Mouse (Mus musculus) midbrain, embryonic 10.5 days (tissue): ENCODE results near the gene Clrn3. TPM values are rescaled to one million over a fixed set of nuclear protein-coding genes. Genes with fewer than 3 reads are reported as not detected.
"Not testable (repeated sequence)": the region's sequence is repeated elsewhere in the genome, so short reads cannot be mapped to it uniquely, and the experiment has no call there.

ENCODE experiments used
- DNase-seq: peaks from one replicate; pipeline ENCODE4 v3.0.0-alpha.2; 2017; ENCODE audit warnings: low spot score
- H3K27ac ChIP-seq: fragments of 300-500 bp; sonication (generic); replicated peaks from 2 replicates; pipeline ENCODE4 v1.5.1; 2016; ENCODE audit warnings: mild to moderate bottlenecking
- H3K27me3 ChIP-seq: fragments of 300-500 bp; sonication (generic); 2 replicates; pipeline ENCODE4 v1.6.1; 2016; ENCODE audit warnings: low read depth, mild to moderate bottlenecking; ENCODE audit not compliant: poor library complexity, severe bottlenecking
- H3K36me3 ChIP-seq: fragments of 300-500 bp; sonication (generic); 2 replicates; pipeline ENCODE4 v1.6.1; 2016; ENCODE audit warnings: mild to moderate bottlenecking, moderate library complexity
- H3K4me1 ChIP-seq: fragments of 300-500 bp; sonication (generic); 2 replicates; pipeline ENCODE4 v1.6.1; 2016
- H3K4me3 ChIP-seq: fragments of 300-500 bp; sonication (generic); 2 replicates; pipeline ENCODE4 v1.5.1; 2016; ENCODE audit warnings: mild to moderate bottlenecking, moderate library complexity
- H3K9me3 ChIP-seq: fragments of 300-500 bp; sonication (generic); replicated peaks from 2 replicates; pipeline ENCODE4 v1.6.1; 2016; ENCODE audit warnings: mild to moderate bottlenecking
- WGBS: fragments of 180-500 bp; shearing (Covaris S2); methylation state at CpG from one replicate; pipeline ENCODE4 v1.1.7; 2016; 5-methylcytosine and 5-hydroxymethylcytosine counted together
- polyA plus RNA-seq: library from polyadenylated mRNA; unstranded; fragments of >200 nt; fragmentation: Nextera tagmentation; extraction: Ambion mirVana; gene quantifications from 2 replicates; pipeline ENCODE4 v1.2.1, GENCODE M21; 2016

The Clrn3 gene
- polyA plus RNA-seq, 1 experiment from 2014 or later, result not detected

DNA sequence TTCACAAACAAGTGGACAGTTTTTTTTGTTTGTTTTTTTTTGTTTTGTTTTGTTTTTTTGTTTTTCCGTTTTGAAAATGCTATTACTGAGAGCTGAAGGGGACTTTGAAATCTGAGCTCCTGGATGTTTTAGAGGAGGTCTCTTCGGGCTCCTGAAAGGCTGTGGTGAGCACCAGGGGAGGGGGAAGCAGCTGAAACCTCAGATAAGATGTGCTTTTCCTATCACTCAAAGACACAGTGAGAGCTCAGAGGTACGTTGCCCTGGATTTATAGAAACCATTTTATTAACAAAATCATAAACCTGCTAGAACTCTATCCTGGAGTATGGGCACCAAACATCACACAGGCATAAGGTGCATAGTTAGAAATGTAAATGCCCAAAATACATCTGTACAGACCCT, 1.3 kb downstream of the Clrn3 start:
- Histone ChIP-seq H3K4me3 (no peak overlapping the region), H3K4me1 (no peaks in the 10 kb centered on the region; the same call in 1 of the 2 replicates), H3K27me3 (no peaks in the 10 kb centered on the region), H3K36me3 (no peaks in the 10 kb centered on the region), H3K27ac (no peak overlapping the region), H3K9me3 (no peaks in the 10 kb centered on the region)
- WGBS, result 64% methylated on average over 3 of the region's 3 CpGs
- no peak for DNase-seq

DNA sequence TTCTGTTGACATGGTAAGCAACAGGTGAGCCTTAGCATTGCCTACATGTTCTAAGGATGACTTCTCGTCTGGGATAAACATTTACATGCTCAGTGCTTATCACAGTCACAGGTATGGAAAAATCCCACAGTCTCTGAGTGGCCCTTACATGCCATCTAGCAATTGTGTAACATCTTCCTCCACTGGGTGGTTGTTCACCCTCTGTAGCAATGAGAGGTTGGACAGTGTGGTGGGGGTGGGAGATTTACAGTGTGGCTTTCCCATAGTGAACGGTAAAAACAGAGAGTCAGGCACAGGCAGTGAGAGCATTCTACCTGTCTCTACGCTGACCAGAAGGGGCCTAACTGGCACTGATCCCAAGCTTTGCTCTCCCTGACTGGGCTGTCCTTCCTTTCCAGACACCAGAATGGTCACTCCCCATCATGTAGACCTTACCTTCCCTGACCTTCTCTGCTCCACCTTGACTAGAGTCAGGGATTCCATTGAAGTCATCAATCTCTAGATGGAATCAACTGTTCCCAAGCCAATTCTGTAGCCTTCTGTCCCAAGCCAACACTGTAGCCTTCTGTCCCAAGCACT, 1.8 kb downstream of the Clrn3 start:
- Histone ChIP-seq H3K4me3 (no peak overlapping the region), H3K4me1 (peaks cover 5% of the 10 kb centered on the region), H3K36me3 (no peaks in the 10 kb centered on the region), H3K9me3 (no peaks in the 10 kb centered on the region), H3K27me3 (no peaks in the 10 kb centered on the region), H3K27ac (no peak overlapping the region)
- 91% methylated on average over 3 of the region's 3 CpGs for WGBS
- DNase-seq, result no peak

DNA sequence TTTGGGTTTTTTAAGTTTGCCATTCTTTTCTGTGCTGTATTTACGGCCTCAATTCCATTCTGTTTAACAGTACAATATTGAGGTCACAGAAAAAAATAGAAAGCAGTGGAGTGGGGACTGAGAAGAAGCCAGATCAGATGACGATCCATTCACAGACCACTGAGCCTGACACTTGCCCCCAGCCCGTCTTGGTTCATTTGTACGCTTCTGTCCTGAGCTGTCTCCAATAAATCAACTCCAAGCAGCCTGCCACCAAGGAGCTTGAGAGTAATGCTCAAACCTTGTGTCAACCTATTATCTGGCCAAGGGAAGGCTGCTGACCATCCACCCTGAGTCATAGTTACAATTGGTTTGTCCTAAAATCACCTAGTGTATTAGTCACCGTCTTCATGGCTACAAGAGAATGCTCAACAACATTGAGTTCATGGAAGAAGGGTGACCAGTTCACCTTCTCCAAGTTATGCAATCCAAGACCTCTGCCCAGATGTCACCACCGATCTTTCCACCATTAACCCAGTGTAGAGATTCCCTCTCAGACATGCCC, 4.0 kb downstream of the Clrn3 start:
- peaks cover 10% of the 10 kb centered on the region for H3K4me1 ChIP-seq
- no peak overlapping the region for H3K4me3 ChIP-seq
- no peaks in the 10 kb centered on the region for H3K27me3 ChIP-seq
- WGBS, result 86% methylated on average over 6 of the region's 6 CpGs
- H3K27ac ChIP-seq, result no peak overlapping the region
- H3K9me3 ChIP-seq, result no peaks in the 10 kb centered on the region
- no peak for DNase-seq
- no peaks in the 10 kb centered on the region for H3K36me3 ChIP-seq

DNA sequence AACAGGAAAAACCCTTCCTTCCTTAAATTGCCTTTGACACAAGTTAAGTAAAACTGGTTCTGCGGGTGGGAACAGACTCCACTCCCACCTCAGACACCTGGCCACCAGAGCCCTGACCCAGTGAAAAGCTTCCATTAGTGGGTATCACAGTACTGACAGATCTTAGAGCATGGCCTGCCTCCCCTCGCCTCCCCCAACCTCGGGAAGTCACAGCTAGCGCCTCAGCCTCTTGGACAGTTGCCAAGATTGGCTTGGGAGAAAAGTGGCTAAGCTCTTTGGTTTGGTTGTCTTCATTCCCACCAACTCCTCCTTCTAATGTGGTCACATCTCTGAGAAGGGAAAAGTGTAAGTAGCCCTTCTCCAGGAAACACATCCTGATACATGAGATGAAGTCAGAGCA, 4.5 kb downstream of the Clrn3 start:
- H3K36me3 ChIP-seq, result no peaks in the 10 kb centered on the region
- DNase-seq, result no peak
- H3K4me3 ChIP-seq, result no peak overlapping the region
- 90% methylated on average over 4 of the region's 4 CpGs for WGBS
- H3K27me3 ChIP-seq, result no peaks in the 10 kb centered on the region
- H3K4me1 ChIP-seq, result peaks cover 10% of the 10 kb centered on the region
- no peaks in the 10 kb centered on the region for H3K9me3 ChIP-seq
- H3K27ac ChIP-seq, result no peak overlapping the region

DNA sequence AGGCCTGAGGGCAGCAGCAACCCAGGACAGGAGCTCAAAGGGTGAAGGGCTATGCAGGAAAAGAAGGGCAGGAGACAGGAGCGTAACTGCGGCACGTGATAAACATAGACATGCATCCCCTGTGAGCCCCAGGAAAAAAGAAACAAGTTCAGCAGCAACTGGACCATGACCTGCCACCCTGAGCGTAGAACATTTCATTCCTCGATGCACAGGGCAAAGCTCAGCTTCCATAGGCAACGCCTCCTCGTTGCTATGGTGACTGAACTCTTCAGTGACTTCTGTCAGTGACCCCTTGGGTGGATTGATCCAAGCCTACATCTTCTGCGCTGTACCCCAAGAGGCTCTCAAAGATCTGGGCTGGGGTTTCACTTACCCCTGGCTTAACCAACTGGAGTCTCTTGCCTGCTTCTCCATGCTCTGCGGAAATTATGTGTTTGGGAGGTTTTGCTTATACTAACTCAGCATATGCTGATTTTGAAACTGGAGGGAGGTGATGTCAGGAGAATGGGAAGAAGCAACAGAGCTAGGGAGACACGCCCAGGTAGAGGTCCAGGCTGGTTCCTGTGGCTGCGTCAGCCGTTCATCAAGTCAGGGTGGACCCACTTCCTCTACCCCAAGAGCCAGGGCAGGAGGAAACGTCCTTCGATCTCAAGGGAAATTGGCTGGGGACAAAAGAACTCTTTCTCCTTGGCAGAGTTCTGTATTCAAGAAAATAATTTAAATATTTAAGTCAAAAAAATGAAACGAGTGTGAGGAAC, 6.5 kb downstream of the Clrn3 start:
- peaks cover 10% of the 10 kb centered on the region for H3K4me1 ChIP-seq
- no peaks in the 10 kb centered on the region for H3K9me3 ChIP-seq
- no peak overlapping the region for H3K27ac ChIP-seq
- WGBS, result 57% methylated on average over 15 of the region's 15 CpGs
- no peaks in the 10 kb centered on the region for H3K27me3 ChIP-seq
- DNase-seq, result peak; percentile 42
- no peaks in the 10 kb centered on the region for H3K36me3 ChIP-seq
- no peak overlapping the region for H3K4me3 ChIP-seq

DNA sequence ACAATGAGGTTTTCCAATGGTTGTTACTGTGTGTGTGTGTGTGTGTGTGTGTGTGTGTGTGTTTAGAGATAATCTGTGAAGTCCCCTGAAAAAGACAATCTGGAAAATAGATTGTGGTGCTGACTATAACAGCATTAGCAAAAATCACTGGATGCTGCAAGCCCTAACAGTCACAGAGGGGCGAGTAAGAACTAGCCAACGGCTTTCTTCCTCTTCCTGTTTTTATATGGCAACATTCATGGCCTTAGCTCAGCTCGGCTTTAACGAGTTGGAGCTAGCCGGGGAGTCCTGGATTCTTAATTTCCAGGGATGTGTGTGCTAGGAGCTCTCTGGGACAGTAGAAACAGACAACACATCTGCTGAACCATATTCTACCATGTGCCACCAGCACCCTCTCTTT, 8.2 kb downstream of the Clrn3 start:
- 83% methylated on average over 5 of the region's 5 CpGs for WGBS
- DNase-seq, result no peak

DNA sequence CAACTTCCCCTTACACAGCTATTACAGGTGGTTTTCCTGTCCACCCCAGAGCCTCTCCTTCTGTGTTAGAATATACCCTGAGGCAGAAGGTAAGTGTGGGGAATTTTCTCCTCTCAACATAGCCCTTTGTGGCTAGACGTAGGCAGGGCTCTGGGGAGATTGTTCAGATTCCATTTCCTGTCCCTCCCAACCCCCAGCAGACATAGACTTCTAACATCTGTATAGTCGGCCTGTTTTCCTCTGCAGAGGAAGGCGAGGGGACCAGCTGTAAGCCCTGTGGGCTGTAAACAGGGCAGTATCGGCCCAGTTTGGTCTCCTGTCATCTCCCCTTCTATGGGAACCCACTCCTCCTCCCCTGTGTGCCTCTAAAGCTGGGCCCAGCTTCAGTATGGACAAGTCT, 11.3 kb downstream of the Clrn3 start:
- Histone ChIP-seq H3K27me3 (no peaks in the 10 kb centered on the region), H3K27ac (no peak overlapping the region), H3K9me3 (no peaks in the 10 kb centered on the region), H3K36me3 (no peaks in the 10 kb centered on the region), H3K4me3 (no peak overlapping the region), H3K4me1 (peaks cover 10% of the 10 kb centered on the region)
- DNase-seq, result no peak
- 62% methylated on average over 4 of the region's 4 CpGs for WGBS

More for the DNA sequence above, 8.2 kb downstream of the Clrn3 start:
- Histone ChIP-seq H3K4me3 (no peak overlapping the region), H3K36me3 (no peaks in the 10 kb centered on the region), H3K4me1 (peaks cover 10% of the 10 kb centered on the region), H3K27ac (no peak overlapping the region), H3K27me3 (no peaks in the 10 kb centered on the region), H3K9me3 (no peaks in the 10 kb centered on the region)

DNA sequence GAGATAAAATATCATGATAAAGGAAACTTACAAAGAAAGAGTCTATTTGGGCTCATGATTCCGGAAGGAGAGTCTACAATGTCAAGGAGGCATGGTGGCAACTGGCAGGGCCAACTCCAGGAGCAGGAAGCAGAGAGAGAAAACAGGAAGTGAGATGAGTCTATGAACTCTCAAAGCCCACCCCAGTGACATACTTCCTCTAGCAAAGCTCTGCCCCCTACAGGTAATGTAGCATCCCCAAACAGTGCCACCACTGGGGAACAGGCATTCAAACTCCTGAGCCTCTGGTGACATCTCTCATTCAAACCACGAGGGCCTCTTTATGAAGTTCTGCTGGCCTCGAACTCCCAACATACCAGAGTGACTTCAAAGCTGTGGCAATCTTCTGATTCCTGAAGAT, 16.7 kb downstream of the Clrn3 start:
- H3K4me3 ChIP-seq, result no peak overlapping the region
- H3K27ac ChIP-seq, result no peak overlapping the region
- peaks cover 2% of the 10 kb centered on the region; the same call in 1 of the 2 replicates for H3K4me1 ChIP-seq
- H3K27me3 ChIP-seq, result no peaks in the 10 kb centered on the region
- H3K36me3 ChIP-seq, result no peaks in the 10 kb centered on the region
- DNase-seq, result no peak
- H3K9me3 ChIP-seq, result peaks cover 1% of the 10 kb centered on the region; the same call in 1 of the 2 replicates
- 81% methylated on average over 3 of the region's 3 CpGs for WGBS

DNA sequence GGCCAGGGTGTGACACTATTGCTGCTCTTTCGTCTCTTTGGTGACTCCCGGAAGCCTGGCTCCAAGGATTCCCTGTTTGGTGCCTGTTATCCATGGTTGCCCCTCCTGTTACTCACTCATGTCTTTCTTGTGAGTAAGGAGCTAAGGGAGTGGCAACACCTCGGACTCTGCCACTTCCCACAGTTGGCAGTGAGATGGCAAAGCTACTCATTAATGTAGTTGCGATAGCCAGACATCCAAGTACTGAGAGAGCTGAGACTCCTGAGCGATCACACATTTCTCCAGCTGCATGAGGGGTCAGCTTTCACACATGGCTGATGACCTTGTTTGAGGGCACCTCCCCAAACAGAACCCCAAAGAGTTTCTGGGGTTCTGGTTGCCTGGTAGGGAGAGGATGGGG, 18.0 kb downstream of the Clrn3 start:
- peaks cover 2% of the 10 kb centered on the region; the same call in 1 of the 2 replicates for H3K4me1 ChIP-seq
- 88% methylated on average over 5 of the region's 5 CpGs for WGBS
- no peaks in the 10 kb centered on the region for H3K27me3 ChIP-seq
- H3K4me3 ChIP-seq, result no peak overlapping the region
- H3K27ac ChIP-seq, result no peak overlapping the region
- peaks cover 5% of the 10 kb centered on the region; the same call in 1 of the 2 replicates for H3K9me3 ChIP-seq
- DNase-seq, result no peak
- H3K36me3 ChIP-seq, result no peaks in the 10 kb centered on the region

DNA sequence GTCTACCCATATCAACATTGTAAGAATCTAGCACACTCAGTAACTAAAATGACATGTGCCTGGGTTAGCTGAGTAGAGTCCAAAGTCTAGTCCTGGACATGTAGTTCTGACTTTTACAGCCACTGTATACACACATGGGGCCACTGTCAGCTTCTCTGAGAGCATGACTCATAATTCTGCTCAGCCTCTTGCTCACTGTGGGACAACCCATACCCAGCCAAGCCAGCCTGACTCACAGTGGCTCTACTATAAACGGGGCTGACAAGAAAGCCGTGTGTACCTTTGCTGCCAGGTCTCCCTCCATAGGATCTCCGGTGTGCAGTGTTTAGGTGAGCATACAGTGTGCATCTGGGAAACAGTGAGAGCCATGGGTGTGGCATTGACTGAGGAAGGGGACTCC, 19.2 kb downstream of the Clrn3 start:
- peaks cover 2% of the 10 kb centered on the region; the same call in 1 of the 2 replicates for H3K4me1 ChIP-seq
- peaks cover 5% of the 10 kb centered on the region; the same call in 1 of the 2 replicates for H3K9me3 ChIP-seq
- H3K27me3 ChIP-seq, result no peaks in the 10 kb centered on the region
- no peak overlapping the region for H3K4me3 ChIP-seq
- H3K27ac ChIP-seq, result no peak overlapping the region
- no peak for DNase-seq
- H3K36me3 ChIP-seq, result no peaks in the 10 kb centered on the region
- whole genome bisulfite sequencing, result 95% methylated on average over 3 of the region's 3 CpGs

DNA sequence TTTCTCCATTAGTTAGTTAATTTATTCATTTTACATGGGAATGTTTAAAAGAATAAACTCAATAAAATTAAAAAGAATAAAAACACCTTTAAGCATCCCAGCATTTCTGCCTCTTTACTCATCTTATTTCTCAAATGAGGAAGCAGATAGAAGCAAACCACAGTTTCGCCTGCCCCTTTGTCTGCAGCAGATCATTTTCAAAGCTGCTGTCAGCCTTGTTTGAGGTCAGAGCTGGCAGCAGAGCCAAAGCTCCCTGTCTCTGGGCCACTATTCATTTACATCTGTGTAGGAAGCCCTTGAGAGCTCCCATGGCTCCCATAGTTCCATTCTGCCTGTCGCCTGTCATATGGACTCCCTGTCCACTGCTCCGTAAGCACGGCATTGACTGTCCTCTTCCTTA, 19.9 kb downstream of the Clrn3 start:
- peaks cover 2% of the 10 kb centered on the region; the same call in 1 of the 2 replicates for H3K4me1 ChIP-seq
- 75% methylated on average over 4 of the region's 4 CpGs for WGBS
- no peak overlapping the region for H3K27ac ChIP-seq
- H3K27me3 ChIP-seq, result no peaks in the 10 kb centered on the region
- H3K9me3 ChIP-seq, result peaks cover 5% of the 10 kb centered on the region; the same call in 1 of the 2 replicates
- no peak overlapping the region for H3K4me3 ChIP-seq
- H3K36me3 ChIP-seq, result no peaks in the 10 kb centered on the region
- DNase-seq, result no peak

DNA sequence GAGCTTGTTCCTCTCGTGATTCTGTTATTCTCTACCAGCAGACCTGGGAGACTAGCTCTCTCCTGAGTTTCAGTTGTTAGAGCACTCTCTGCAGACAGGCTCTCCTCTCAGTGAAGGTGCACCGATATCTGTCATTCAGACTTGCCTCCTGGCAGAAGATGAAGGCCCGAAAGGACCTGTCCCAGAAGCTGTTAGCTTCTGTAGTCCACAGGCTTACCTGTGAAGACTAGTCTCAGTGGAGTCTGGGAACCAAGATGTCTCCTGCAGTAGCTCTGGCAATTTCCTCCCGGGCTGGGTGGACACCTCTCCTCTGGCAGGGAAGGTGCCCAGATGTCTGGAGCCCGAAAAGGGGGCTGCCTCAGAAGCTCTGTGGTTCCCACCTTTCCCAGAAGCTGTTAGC, 21.9 kb downstream of the Clrn3 start:
- 88% methylated on average over 5 of the region's 5 CpGs for WGBS
- H3K4me3 ChIP-seq, DNase-seq, H3K27me3 ChIP-seq, H3K4me1 ChIP-seq, H3K9me3 ChIP-seq, H3K27ac ChIP-seq, H3K36me3 ChIP-seq: not testable (repeated sequence)

DNA sequence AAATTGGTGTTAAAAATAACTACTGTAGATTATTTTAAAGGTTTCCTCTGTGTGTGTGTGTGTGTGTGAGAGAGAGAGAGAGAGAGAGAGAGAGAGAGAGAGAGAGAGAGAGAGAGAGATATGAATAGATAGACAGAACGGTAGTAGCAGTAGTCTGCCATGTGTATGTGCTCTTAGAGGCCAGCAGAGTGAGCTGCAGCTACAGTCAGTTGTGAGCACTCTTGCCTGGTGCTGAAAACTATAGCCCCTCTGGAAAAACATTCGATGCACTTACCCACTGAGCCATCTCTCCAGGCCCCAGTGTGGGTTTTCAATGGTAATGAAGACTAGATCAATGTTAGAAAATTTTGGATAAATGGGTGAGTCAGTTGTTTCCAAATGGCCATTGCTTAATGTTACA, 29.1 kb downstream of the Clrn3 start:
- H3K4me1 ChIP-seq, result no peaks in the 10 kb centered on the region
- no peak overlapping the region for H3K4me3 ChIP-seq
- WGBS, result 63% methylated on average over 2 of the region's 2 CpGs

More for the DNA sequence above, 29.1 kb downstream of the Clrn3 start:
- no peak overlapping the region for H3K27ac ChIP-seq
- no peaks in the 10 kb centered on the region for H3K36me3 ChIP-seq
- H3K9me3 ChIP-seq, result no peaks in the 10 kb centered on the region
- no peak for DNase-seq
- no peaks in the 10 kb centered on the region for H3K27me3 ChIP-seq
